Mouse (Mus musculus): ENCODE results near the gene Oaz3.

DNA sequence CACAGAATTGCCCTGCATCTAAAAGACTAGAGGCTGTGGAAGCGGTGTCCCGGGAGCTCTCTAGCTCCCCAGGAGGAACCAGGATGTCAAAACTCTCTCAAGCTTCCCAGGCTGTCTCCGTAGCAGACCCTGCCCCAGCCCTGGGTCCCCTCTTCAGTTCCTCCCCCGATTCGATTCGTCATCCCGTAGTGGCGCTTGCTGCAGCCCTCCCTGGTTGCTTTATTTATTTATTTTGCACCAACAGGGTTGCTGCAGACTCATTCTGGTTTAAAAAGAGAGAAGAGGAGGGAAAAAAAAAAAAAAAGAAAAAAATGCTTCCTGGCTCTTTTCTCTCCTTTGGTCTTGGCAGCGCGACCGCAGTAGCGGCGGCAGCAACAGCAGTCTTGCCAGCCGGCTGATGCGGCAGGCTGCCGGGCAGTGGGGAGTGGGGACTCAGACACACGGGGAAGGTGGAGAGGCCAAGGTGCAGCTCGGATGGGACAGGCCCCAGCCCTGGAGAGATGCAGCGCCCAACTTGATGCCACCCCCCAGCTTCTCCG lies 44.7 kb downstream of the Oaz3 start:
- TF ChIP-seq CTCF (IDR thresholded peaks at IDR 0.05; ENCODE audit: low read depth, low read length): no peak
- TF ChIP-seq POLR2A (IDR thresholded peaks at IDR 0.05; ENCODE audit: borderline replicate concordance, low read depth, low read length): no peak

Data from bone marrow macrophage, adult 2 months (primary cell).